Mouse (Mus musculus) megakaryocyte progenitor cell, adult 5-6 weeks (primary cell): Measurements from ENCODE around the gene Cpxm1. TPM values are rescaled to one million over a fixed set of nuclear protein-coding genes. Genes with fewer than 3 reads are reported as not detected.
A peak's percentile ranks its signal among the peaks of the same experiment; 100 is the strongest.

Source experiments
- ATAC-seq: replicated peaks from 2 replicates; pipeline ENCODE4 v1.8.0; 2016; ENCODE audit warnings: mild to moderate bottlenecking, moderate TSS enrichment, inconsistent platforms; ENCODE audit not compliant: poor library complexity
- total RNA-seq, 2 experiments: library from RNA; stranded (forward) in 1 of 2; stranded (reverse) in 1 of 2; fragments of 157-497, 149-512 nt in 1 of 2; fragments of 200-1000 nt in 1 of 2; gene quantifications; 2 replicates each; pipeline versions ENCODE4 v1.2.3 to v1.2.4; 2015 to 2017

Cpxm1 gene
- total RNA-seq (2015) (0.29 and 1.9 TPM in 2 replicates), total RNA-seq (2017) (0.58 and 2.9 TPM in 2 replicates)

- peak; percentile 56 for ATAC-seq
These were observed at the start of gene Cpxm1 for GRCm38 (mm10) chr2:130397186-130397985. Cpxm1 (minus strand) TSS chr2:130397574.

- peak; percentile 81 for ATAC-seq
These were observed 44.8 kb upstream of the Cpxm1 start for GRCm38 (mm10) chr2:130442162-130442561.

- ATAC-seq: no peak
These were observed 42.6 kb upstream of the Cpxm1 start for GRCm38 (mm10) chr2:130439840-130440480.

- no peak for ATAC-seq
These were observed 41.5 kb upstream of the Cpxm1 start for GRCm38 (mm10) chr2:130438861-130439260.

GRCm38 (mm10) chr2:130436769-130437168 lies 39.4 kb upstream of the Cpxm1 start:
- ATAC-seq: no peak

GRCm38 (mm10) chr2:130433152-130433551 lies 35.8 kb upstream of the Cpxm1 start:
- peak; percentile 83 for ATAC-seq

- ATAC-seq: no peak
These were observed 34.8 kb upstream of the Cpxm1 start for GRCm38 (mm10) chr2:130432157-130432556.

GRCm38 (mm10) chr2:130430484-130430883 lies 33.1 kb upstream of the Cpxm1 start:
- ATAC-seq: no peak

GRCm38 (mm10) chr2:130429851-130430250 lies 32.5 kb upstream of the Cpxm1 start:
- no peak for ATAC-seq

- ATAC-seq: 0 out of 2 replicates have a peak, but pooled peaks have one; percentile 12
These were observed 27.7 kb upstream of the Cpxm1 start for GRCm38 (mm10) chr2:130425112-130425511.

- peak; percentile 71 for ATAC-seq
These were observed 26.9 kb upstream of the Cpxm1 start, which contains the start of the genes Vps16 and Pced1a for GRCm38 (mm10) chr2:130424126-130424853. Vps16 (plus strand) TSS chr2:130424339. Pced1a (minus strand) TSS chr2:130424701.

GRCm38 (mm10) chr2:130423397-130424125 lies 26.2 kb upstream of the Cpxm1 start:
- peak; percentile 57 for ATAC-seq

GRCm38 (mm10) chr2:130421781-130422620 lies 24.6 kb upstream of the Cpxm1 start:
- ATAC-seq: no peak

- ATAC-seq: peak; percentile 71
These were observed 16.9 kb upstream of the Cpxm1 start for GRCm38 (mm10) chr2:130414094-130414856.

GRCm38 (mm10) chr2:130412775-130413174 lies 15.4 kb upstream of the Cpxm1 start:
- no peak for ATAC-seq

GRCm38 (mm10) chr2:130411558-130412495 lies 14.5 kb upstream of the Cpxm1 start:
- ATAC-seq: peak; percentile 94

GRCm38 (mm10) chr2:130408194-130408593 lies 10.8 kb upstream of the Cpxm1 start:
- ATAC-seq: no peak

- no peak for ATAC-seq
These were observed 8.8 kb upstream of the Cpxm1 start, which contains the start of gene Tmem239 for GRCm38 (mm10) chr2:130406178-130406577. Tmem239 (plus strand) TSS chr2:130406478.
